Mouse (Mus musculus) midbrain, embryonic 10.5 days (tissue): ENCODE results near the gene Strip1. TPM values are rescaled to one million over a fixed set of nuclear protein-coding genes. Genes with fewer than 3 reads are reported as not detected.
A peak's percentile ranks its signal among the peaks of the same experiment; 100 is the strongest.
"Not testable (repeated sequence)": the region's sequence is repeated elsewhere in the genome, so short reads cannot be mapped to it uniquely, and the experiment has no call there.

Experiments
- DNase-seq: peaks from one replicate; pipeline ENCODE4 v3.0.0-alpha.2; 2017; ENCODE audit warnings: low spot score
- H3K27ac ChIP-seq: fragments of 300-500 bp; sonication (generic); replicated peaks from 2 replicates; pipeline ENCODE4 v1.5.1; 2016; ENCODE audit warnings: mild to moderate bottlenecking
- H3K27me3 ChIP-seq: fragments of 300-500 bp; sonication (generic); 2 replicates; pipeline ENCODE4 v1.6.1; 2016; ENCODE audit warnings: low read depth, mild to moderate bottlenecking; ENCODE audit not compliant: poor library complexity, severe bottlenecking
- H3K36me3 ChIP-seq: fragments of 300-500 bp; sonication (generic); 2 replicates; pipeline ENCODE4 v1.6.1; 2016; ENCODE audit warnings: mild to moderate bottlenecking, moderate library complexity
- H3K4me1 ChIP-seq: fragments of 300-500 bp; sonication (generic); 2 replicates; pipeline ENCODE4 v1.6.1; 2016
- H3K4me3 ChIP-seq: fragments of 300-500 bp; sonication (generic); 2 replicates; pipeline ENCODE4 v1.5.1; 2016; ENCODE audit warnings: mild to moderate bottlenecking, moderate library complexity
- H3K9me3 ChIP-seq: fragments of 300-500 bp; sonication (generic); replicated peaks from 2 replicates; pipeline ENCODE4 v1.6.1; 2016; ENCODE audit warnings: mild to moderate bottlenecking
- WGBS: fragments of 180-500 bp; shearing (Covaris S2); methylation state at CpG from one replicate; pipeline ENCODE4 v1.1.7; 2016; 5-methylcytosine and 5-hydroxymethylcytosine counted together
- polyA plus RNA-seq: library from polyadenylated mRNA; unstranded; fragments of >200 nt; fragmentation: Nextera tagmentation; extraction: Ambion mirVana; gene quantifications from 2 replicates; pipeline ENCODE4 v1.2.1, GENCODE M21; 2016

Strip1 gene
- polyA plus RNA-seq, 1 experiment from 2014 or later = 70.0 TPM

GRCm38 (mm10) chr3:107650276-107650675 lies 18.8 kb upstream of the Strip1 start:
- not testable (repeated sequence) for DNase-seq
- WGBS = 86% methylated on average over 5 of the region's 5 CpGs

GRCm38 (mm10) chr3:107646947-107647346 lies 15.5 kb upstream of the Strip1 start:
- H3K4me1 ChIP-seq = peaks cover 6% of the 10 kb centered on the region
- H3K9me3 ChIP-seq = no peaks in the 10 kb centered on the region
- WGBS = 97% methylated on average over 3 of the region's 3 CpGs
- no peaks in the 10 kb centered on the region for H3K36me3 ChIP-seq
- H3K27ac ChIP-seq = no peak overlapping the region
- DNase-seq = no peak
- H3K27me3 ChIP-seq = no peaks in the 10 kb centered on the region
- H3K4me3 ChIP-seq = no peak overlapping the region

More at GRCm38 (mm10) chr3:107650276-107650675, 18.8 kb upstream of the Strip1 start:
- H3K4me3 ChIP-seq, H3K36me3 ChIP-seq, H3K27ac ChIP-seq, H3K9me3 ChIP-seq, H3K4me1 ChIP-seq, H3K27me3 ChIP-seq: not testable (repeated sequence)

GRCm38 (mm10) chr3:107637606-107638172 lies 6.2 kb upstream of the Strip1 start:
- H3K36me3 ChIP-seq = no peaks in the 10 kb centered on the region
- H3K27me3 ChIP-seq = no peaks in the 10 kb centered on the region
- H3K9me3 ChIP-seq = no peaks in the 10 kb centered on the region
- no peaks in the 10 kb centered on the region for H3K4me1 ChIP-seq
- no peak for DNase-seq
- 75% methylated on average over 5 of the region's 5 CpGs for WGBS
- no peak overlapping the region for H3K4me3 ChIP-seq
- no peak overlapping the region for H3K27ac ChIP-seq

GRCm38 (mm10) chr3:107636236-107636635 lies 4.7 kb upstream of the Strip1 start:
- Histone ChIP-seq H3K36me3 (no peaks in the 10 kb centered on the region), H3K9me3 (no peaks in the 10 kb centered on the region), H3K4me3 (no peak overlapping the region), H3K27ac (no peak overlapping the region), H3K27me3 (no peaks in the 10 kb centered on the region), H3K4me1 (peaks cover 9% of the 10 kb centered on the region)
- DNase-seq = no peak
- WGBS = 73% methylated on average over 3 of the region's 3 CpGs

- H3K36me3 ChIP-seq = no peaks in the 10 kb centered on the region
- H3K27me3 ChIP-seq = no peaks in the 10 kb centered on the region
- H3K4me3 ChIP-seq = no peak overlapping the region
- H3K27ac ChIP-seq = no peak overlapping the region
- H3K9me3 ChIP-seq = no peaks in the 10 kb centered on the region
- H3K4me1 ChIP-seq = peaks cover 9% of the 10 kb centered on the region
- no peak for DNase-seq
- 65% methylated on average over 8 of the region's 8 CpGs for WGBS
Measured at GRCm38 (mm10) chr3:107635836-107636235, 4.3 kb upstream of the Strip1 start.

- Histone ChIP-seq H3K4me3 (no peak overlapping the region), H3K36me3 (peaks cover 10% of the 10 kb centered on the region), H3K27ac (no peak overlapping the region), H3K4me1 (peaks cover 24% of the 10 kb centered on the region), H3K9me3 (no peaks in the 10 kb centered on the region), H3K27me3 (no peaks in the 10 kb centered on the region)
- 91% methylated on average over 9 of the region's 9 CpGs for whole genome bisulfite sequencing
- DNase-seq = no peak
Measured at GRCm38 (mm10) chr3:107633906-107634305, 2.4 kb upstream of the Strip1 start.

- 96% methylated on average over 4 of the region's 4 CpGs for WGBS
- no peak for DNase-seq
- H3K27me3 ChIP-seq = no peaks in the 10 kb centered on the region
- no peaks in the 10 kb centered on the region for H3K9me3 ChIP-seq
- no peak overlapping the region for H3K4me3 ChIP-seq
- no peak overlapping the region for H3K27ac ChIP-seq
- peaks cover 21% of the 10 kb centered on the region for H3K36me3 ChIP-seq
- H3K4me1 ChIP-seq = peaks cover 27% of the 10 kb centered on the region
Measured at GRCm38 (mm10) chr3:107632786-107633185, 1.3 kb upstream of the Strip1 start.

- Histone ChIP-seq H3K27me3 (no peaks in the 10 kb centered on the region), H3K4me3 (peak within 1 kb of the TSS; percentile 100), H3K27ac (peak within 1 kb of the TSS; percentile 99), H3K4me1 (peaks cover 27% of the 10 kb centered on the region), H3K36me3 (peaks cover 40% of the 10 kb centered on the region), H3K9me3 (no peaks in the 10 kb centered on the region)
- DNase-seq = no peak
- WGBS = under 1% methylated on average over 48 of the region's 48 CpGs
Measured at GRCm38 (mm10) chr3:107630682-107631522, 592 bp downstream of the Strip1 start, which contains the start of gene Gm10961. Gm10961 (plus strand) TSS chr3:107631322.

- 96% methylated on average over 4 of the region's 4 CpGs for WGBS
- Histone ChIP-seq H3K27ac (no peak overlapping the region), H3K36me3 (peaks cover 55% of the 10 kb centered on the region), H3K4me1 (peaks cover 27% of the 10 kb centered on the region), H3K4me3 (no peak overlapping the region), H3K27me3 (no peaks in the 10 kb centered on the region), H3K9me3 (no peaks in the 10 kb centered on the region)
- DNase-seq = no peak
Measured at GRCm38 (mm10) chr3:107629411-107629810, 2.1 kb downstream of the Strip1 start.

GRCm38 (mm10) chr3:107628551-107628950 lies 2.9 kb downstream of the Strip1 start:
- no peak overlapping the region for H3K4me3 ChIP-seq
- 95% methylated on average over 2 of the region's 2 CpGs for WGBS
- H3K9me3 ChIP-seq = no peaks in the 10 kb centered on the region
- H3K27me3 ChIP-seq = no peaks in the 10 kb centered on the region
- no peak overlapping the region for H3K27ac ChIP-seq
- H3K36me3 ChIP-seq = peaks cover 63% of the 10 kb centered on the region
- DNase-seq = no peak
- H3K4me1 ChIP-seq = peaks cover 27% of the 10 kb centered on the region

- Histone ChIP-seq H3K4me3 (no peak overlapping the region), H3K27me3 (no peaks in the 10 kb centered on the region), H3K36me3 (peaks cover 73% of the 10 kb centered on the region), H3K27ac (no peak overlapping the region), H3K4me1 (peaks cover 27% of the 10 kb centered on the region), H3K9me3 (no peaks in the 10 kb centered on the region)
- 93% methylated on average over 7 of the region's 7 CpGs for WGBS
- DNase-seq = no peak
Measured at GRCm38 (mm10) chr3:107627641-107628040, 3.9 kb downstream of the Strip1 start.

- H3K36me3 ChIP-seq = peaks cover 81% of the 10 kb centered on the region
- H3K27me3 ChIP-seq = no peaks in the 10 kb centered on the region
- H3K9me3 ChIP-seq = no peaks in the 10 kb centered on the region
- peaks cover 19% of the 10 kb centered on the region for H3K4me1 ChIP-seq
- DNase-seq = no peak
- WGBS = 93% methylated on average over 8 of the region's 8 CpGs
- no peak overlapping the region for H3K4me3 ChIP-seq
- no peak overlapping the region for H3K27ac ChIP-seq
Measured at GRCm38 (mm10) chr3:107626751-107627150, 4.7 kb downstream of the Strip1 start.

GRCm38 (mm10) chr3:107625536-107625935 lies 6.0 kb downstream of the Strip1 start:
- WGBS = 91% methylated on average over 8 of the region's 8 CpGs
- Histone ChIP-seq H3K27me3 (no peaks in the 10 kb centered on the region), H3K27ac (no peak overlapping the region), H3K4me1 (peaks cover 16% of the 10 kb centered on the region), H3K36me3 (peaks cover 94% of the 10 kb centered on the region), H3K9me3 (no peaks in the 10 kb centered on the region), H3K4me3 (no peak overlapping the region)
- DNase-seq = no peak
